Mouse (Mus musculus): ENCODE data around the gene Fam155a.
"Not testable (repeated sequence)": the region's sequence is repeated elsewhere in the genome, so short reads cannot be mapped to it uniquely, and the experiment has no call there.

GRCm38 (mm10) chr8:9390229-9390628, 380.7 kb downstream of the Fam155a start:
- TF ChIP-seq POLR2A (IDR thresholded peaks at IDR 0.05; ENCODE audit: insufficient read length, low read depth); MYOG (IDR thresholded peaks at IDR 0.05; ENCODE audit: control insufficient read depth in 1 of 3, insufficient read depth in 1 of 3, insufficient read length in 2 of 3, low read depth in 2 of 3); POLR2AphosphoS2 (IDR thresholded peaks at IDR 0.05; ENCODE audit: insufficient read length, low read depth); E2F4 (IDR thresholded peaks at IDR 0.05; ENCODE audit: insufficient read depth): not testable (repeated sequence)

All from myocyte (in vitro differentiated cells).